In genomic region chr4:139176023-139176422, GRCm38 (mm10) we compare ENCODE assay signal across 10 mouse cellular contexts. TPM values are rescaled to one million over a fixed set of nuclear protein-coding genes. Genes with fewer than 3 reads are reported as not detected.
DNase-seq lines count a peak whose midpoint lies in the region; ATAC-seq and TF ChIP-seq lines count a peak whose summit lies in the region.
"Had no signal": no experiment of that assay in that cellular context is flagged by ENCODE, and none has a peak within 500 bp of the region (broad histone marks: within the 10 kb centered on the region; RNA-seq: fewer than 3 reads in every experiment).

No protein-coding gene starts in this region.

- DNase-seq in layer of hippocampus, adult 2 months (ENCODE audit: low spot score in 2 of 2): no peak
- no peak for DNase-seq in layer of hippocampus, adult 9-11 months
- DNase-seq in thymus, postnatal 4 days: no peak
- DNase-seq in left cerebral cortex, adult 9 months (ENCODE audit: low spot score in 2 of 2): no peak

- H3K27me3 ChIP-seq in kidney, embryonic 14.5 days (ENCODE audit: control insufficient read depth, insufficient read depth, low read length): no peaks in the 10 kb centered on the region
- H3K27me3 ChIP-seq in hindbrain, embryonic 13.5 days: no peaks in the 10 kb centered on the region
- H3K27me3 ChIP-seq: embryonic facial prominence, embryonic 12.5 days; limb, embryonic 12.5 days had no signal

- H3K27ac ChIP-seq in layer of hippocampus, adult 2 months: peak overlapping the region; percentile 28; the same call in 1 of the 2 replicates
- peak overlapping the region; percentile 51; the same call in 1 of the 2 replicates for H3K27ac ChIP-seq in kidney, embryonic 14.5 days (ENCODE audit: low read depth, low read length)
- H3K27ac ChIP-seq in hindbrain, embryonic 13.5 days: no peak overlapping the region
- H3K27ac ChIP-seq: embryonic facial prominence, embryonic 12.5 days; limb, embryonic 12.5 days had no signal

- peaks cover 11% of the 10 kb centered on the region; the same call in 1 of the 2 replicates for H3K4me1 ChIP-seq in kidney, embryonic 14.5 days (ENCODE audit: control insufficient read depth, insufficient read depth, low read length)
- 0 out of 2 replicates have a peak, but pooled peaks cover 2% of the 10 kb centered on the region for H3K4me1 ChIP-seq in hindbrain, embryonic 13.5 days (replicated peaks)

- H3K9me3 ChIP-seq in kidney, embryonic 14.5 days (ENCODE audit: control insufficient read depth, low read length): no peaks in the 10 kb centered on the region; the same call in 1 of the 2 replicates
- peaks cover 3% of the 10 kb centered on the region; the same call in 1 of the 2 replicates for H3K9me3 ChIP-seq in hindbrain, embryonic 13.5 days

- ATAC-seq in granulocyte monocyte progenitor cell, adult 5-6 weeks (replicated peaks; ENCODE audit: poor library complexity, severe bottlenecking): peak; percentile 44; the same call in 1 of the 2 replicates
- ATAC-seq in kidney, embryonic 14.5 days (ENCODE audit: low FRiP score, low TSS enrichment): no peak
- 0 out of 2 replicates have a peak, but pooled peaks have one; percentile 9 for ATAC-seq in megakaryocyte-erythroid progenitor cell, adult 5-6 weeks (replicated peaks; ENCODE audit: low FRiP score, low TSS enrichment, poor library complexity, severe bottlenecking)
- no peak for ATAC-seq in hindbrain, embryonic 13.5 days (ENCODE audit: low FRiP score)

- H3K36me3 ChIP-seq in kidney, embryonic 14.5 days (ENCODE audit: control insufficient read depth, insufficient read depth, low read length): no peaks in the 10 kb centered on the region
- H3K36me3 ChIP-seq in hindbrain, embryonic 13.5 days: no peaks in the 10 kb centered on the region
- H3K36me3 ChIP-seq: embryonic facial prominence, embryonic 12.5 days; limb, embryonic 12.5 days had no signal

- 58% methylated on average over 6 of the region's 6 CpGs for WGBS in kidney, embryonic 14.5 days
- WGBS in hindbrain, embryonic 13.5 days: 71% methylated on average over 6 of the region's 6 CpGs

- TF ChIP-seq CTCF in layer of hippocampus, adult 2 months (conservative IDR thresholded peaks at IDR 0.05): no peak

- H3K4me2 ChIP-seq in kidney, embryonic 14.5 days (replicated peaks; ENCODE audit: low read depth, low read length): no peak overlapping the region
- no peak overlapping the region for H3K4me2 ChIP-seq in hindbrain, embryonic 13.5 days
- H3K4me2 ChIP-seq: limb, embryonic 12.5 days had no signal

- no peak overlapping the region for H3K4me3 ChIP-seq in layer of hippocampus, adult 2 months
- H3K4me3 ChIP-seq in kidney, embryonic 14.5 days (ENCODE audit: low read length): no peak overlapping the region
- no peak overlapping the region for H3K4me3 ChIP-seq in hindbrain, embryonic 13.5 days
- H3K4me3 ChIP-seq: embryonic facial prominence, embryonic 12.5 days; limb, embryonic 12.5 days had no signal

- H3K9ac ChIP-seq in kidney, embryonic 14.5 days (ENCODE audit: low read depth, low read length): no peak overlapping the region
- H3K9ac ChIP-seq in hindbrain, embryonic 13.5 days: no peak overlapping the region
- H3K9ac ChIP-seq: embryonic facial prominence, embryonic 12.5 days; limb, embryonic 12.5 days had no signal

RNA-seq across cellular contexts. Expression of gene Capzb, which starts 16.7 kb away (rescaled TPM):
- total RNA-seq in layer of hippocampus, adult 2 months (2021): 100 to 1,000 TPM; 374 to 416 TPM
- 374 and 389 TPM in 2 replicates for total RNA-seq in granulocyte monocyte progenitor cell, adult 5-6 weeks (2014; fragmentation: Nextera tagmentation)
- total RNA-seq in granulocyte monocyte progenitor cell, adult 5-6 weeks (2017): 129 and 155 TPM in 2 replicates
- 256 and 319 TPM in 2 replicates for polyA plus RNA-seq in kidney, embryonic 14.5 days (2014; fragmentation: Nextera tagmentation; extraction: Ambion mirVana)
- 216 and 230 TPM in 2 replicates for total RNA-seq in megakaryocyte-erythroid progenitor cell, adult 5-6 weeks (2014; fragmentation: Nextera tagmentation)
- 90.1 and 113 TPM in 2 replicates for total RNA-seq in megakaryocyte-erythroid progenitor cell, adult 5-6 weeks (2017)
- 340 and 343 TPM in 2 replicates for polyA plus RNA-seq in hindbrain, embryonic 13.5 days (2015; fragmentation: Nextera tagmentation; extraction: Ambion mirVana)

RNA-seq across cellular contexts. Expression of gene Minos1, which starts 45.1 kb away (rescaled TPM):
- 100 to 1,000 TPM; 184 to 196 TPM for total RNA-seq in layer of hippocampus, adult 2 months (2021)
- total RNA-seq in granulocyte monocyte progenitor cell, adult 5-6 weeks (2014; fragmentation: Nextera tagmentation): 530 and 613 TPM in 2 replicates
- 186 and 246 TPM in 2 replicates for total RNA-seq in granulocyte monocyte progenitor cell, adult 5-6 weeks (2017)
- 509 and 677 TPM in 2 replicates for polyA plus RNA-seq in kidney, embryonic 14.5 days (2014; fragmentation: Nextera tagmentation; extraction: Ambion mirVana)
- 461 and 512 TPM in 2 replicates for total RNA-seq in megakaryocyte-erythroid progenitor cell, adult 5-6 weeks (2014; fragmentation: Nextera tagmentation)
- 209 and 264 TPM in 2 replicates for total RNA-seq in megakaryocyte-erythroid progenitor cell, adult 5-6 weeks (2017)
- polyA plus RNA-seq in hindbrain, embryonic 13.5 days (2015; fragmentation: Nextera tagmentation; extraction: Ambion mirVana): 424 and 441 TPM in 2 replicates

Comparison
In these comparisons a context has a peak if more than half of its experiments do, and no peak if none do; other contexts are left out.
1. ATAC-seq: peak in granulocyte monocyte progenitor cell, adult 5-6 weeks (single experiment) and megakaryocyte-erythroid progenitor cell, adult 5-6 weeks (single experiment); none in kidney, embryonic 14.5 days (single experiment) and hindbrain, embryonic 13.5 days (single experiment).